Mouse (Mus musculus) CH12.LX (cell line): ENCODE data around the gene Nkiras1. TPM values are rescaled to one million over a fixed set of nuclear protein-coding genes. Genes with fewer than 3 reads are reported as not detected.
"Not testable (repeated sequence)": the region's sequence is repeated elsewhere in the genome, so short reads cannot be mapped to it uniquely, and the experiment has no call there.

Source experiments
- DNase-seq: peaks from one replicate; pipeline ENCODE4 v3.0.0-alpha.2; 2013; ENCODE audit errors: extremely low read depth
- H3K27ac ChIP-seq: 2 replicates; pipeline ENCODE4 v1.5.1; 2012; ENCODE audit warnings: low read depth, mild to moderate bottlenecking, control low read depth, moderate library complexity; ENCODE audit not compliant: insufficient read depth
- H3K27me3 ChIP-seq: replicated peaks from 2 replicates; pipeline ENCODE3; 2012; ENCODE audit warnings: inconsistent platforms
- H3K36me3 ChIP-seq, 2 experiments: replicated peaks in 1 of 2; 2 replicates each; pipeline versions ENCODE3 to v1.6.1; 2012; ENCODE audit warnings: inconsistent platforms in 1 of 2, low read length in 1 of 2, mild to moderate bottlenecking in 1 of 2, mixed read lengths in 1 of 2, moderate library complexity in 1 of 2; ENCODE audit not compliant: control insufficient read depth in 1 of 2, insufficient read depth in 1 of 2
- H3K4me1 ChIP-seq, 2 experiments: 2 replicates each; pipeline ENCODE4 v1.6.1; 2012; ENCODE audit warnings: inconsistent platforms in 1 of 2, moderate library complexity in 1 of 2; ENCODE audit not compliant: insufficient read depth in 2 of 2, control insufficient read depth in 1 of 2
- H3K4me2 ChIP-seq: 2 replicates; pipeline ENCODE4 v1.6.1; 2012; ENCODE audit warnings: low read depth, mild to moderate bottlenecking, control low read depth; ENCODE audit not compliant: poor library complexity, insufficient read depth, severe bottlenecking
- H3K4me3 ChIP-seq, 3 experiments: fragments of 150-350 bp in 1 of 3; sonication (generic) in 1 of 3; replicated peaks in 1 of 3; 2 replicates each; pipeline versions ENCODE3 to v1.5.1; 2011 to 2012; ENCODE audit warnings: low read depth in 2 of 3, low read length in 2 of 3, mild to moderate bottlenecking in 2 of 3, moderate library complexity in 2 of 3, control low read depth in 1 of 3, improper control_type of control experiment in 1 of 3, inconsistent platforms in 1 of 3, mixed read lengths in 1 of 3; ENCODE audit not compliant: poor library complexity in 1 of 3
- H3K79me2 ChIP-seq: replicated peaks from 2 replicates; pipeline ENCODE4 v1.6.1; 2012; ENCODE audit warnings: mild to moderate bottlenecking, moderate library complexity; ENCODE audit not compliant: control insufficient read depth, poor library complexity, insufficient read depth, severe bottlenecking; ENCODE audit errors: extremely low read depth
- H3K9ac ChIP-seq: 2 replicates; pipeline ENCODE4 v1.6.1; 2012; ENCODE audit warnings: low read depth, mild to moderate bottlenecking, control low read depth, moderate library complexity; ENCODE audit not compliant: insufficient read depth
- H3K9me3 ChIP-seq: replicated peaks from 2 replicates; pipeline ENCODE3; 2012; ENCODE audit warnings: low read length, inconsistent platforms, mixed read lengths
- BHLHE40 ChIP-seq: IDR thresholded peaks from 2 replicates; pipeline ENCODE4 v1.6.1; 2011; ENCODE audit warnings: mild to moderate bottlenecking, low read depth, low read length, improper control_type of control experiment
- ETS1 ChIP-seq: conservative IDR thresholded peaks from 2 replicates; pipeline ENCODE4 v1.6.1; 2012; ENCODE audit warnings: low read depth, mild to moderate bottlenecking, inconsistent platforms, low read length, improper control_type of control experiment, moderate library complexity
- HCFC1 ChIP-seq: IDR thresholded peaks from 2 replicates; pipeline ENCODE4 v1.6.1; 2012; ENCODE audit warnings: low read depth, mild to moderate bottlenecking, inconsistent platforms, low read length, improper control_type of control experiment
- MAX ChIP-seq: IDR thresholded peaks from 2 replicates; pipeline ENCODE4 v1.6.1; 2011; ENCODE audit warnings: low read length, improper control_type of control experiment
- MAZ ChIP-seq: IDR thresholded peaks from 2 replicates; pipeline ENCODE4 v1.6.1; 2012; ENCODE audit warnings: low read depth, mild to moderate bottlenecking, inconsistent platforms, low read length, improper control_type of control experiment, moderate library complexity
- NELFE ChIP-seq: IDR thresholded peaks from 2 replicates; pipeline ENCODE4 v1.6.1; 2011; ENCODE audit warnings: low read depth, low read length, improper control_type of control experiment
- NRF1 ChIP-seq: IDR thresholded peaks from 2 replicates; pipeline ENCODE4 v1.6.1; 2014; ENCODE audit warnings: low read depth, mild to moderate bottlenecking, inconsistent platforms, low read length, improper control_type of control experiment, moderate library complexity
- PAX5 ChIP-seq: IDR thresholded peaks from 2 replicates; pipeline ENCODE4 v1.6.1; 2012; ENCODE audit warnings: low read length, inconsistent platforms, mixed read lengths
- POLR2AphosphoS2 ChIP-seq: IDR thresholded peaks from 2 replicates; pipeline ENCODE4 v1.6.1; 2011; ENCODE audit warnings: low read depth, low read length, improper control_type of control experiment
- RAD21 ChIP-seq: IDR thresholded peaks from 2 replicates; pipeline ENCODE4 v1.6.1; 2011; ENCODE audit warnings: low read depth, mild to moderate bottlenecking, low read length, improper control_type of control experiment, moderate library complexity
- TCF12 ChIP-seq: IDR thresholded peaks from 2 replicates; pipeline ENCODE4 v1.6.1; 2014; ENCODE audit warnings: low read depth, mild to moderate bottlenecking, inconsistent platforms, low read length, improper control_type of control experiment
- UBTF ChIP-seq: IDR thresholded peaks from 2 replicates; pipeline ENCODE4 v1.6.1; 2012; ENCODE audit warnings: low read depth, mild to moderate bottlenecking, inconsistent platforms, low read length, improper control_type of control experiment, moderate library complexity
- USF2 ChIP-seq: conservative IDR thresholded peaks from 2 replicates; pipeline ENCODE4 v1.6.1; 2011; ENCODE audit warnings: low read depth, low read length, improper control_type of control experiment
- ZKSCAN1 ChIP-seq: IDR thresholded peaks from 2 replicates; pipeline ENCODE4 v1.6.1; 2012; ENCODE audit warnings: low read depth, inconsistent platforms, low read length, improper control_type of control experiment, borderline replicate concordance
- dilution Hi-C: fragments of 300-500 bp; cut with MboI; formaldehyde crosslinking; loops from 2 replicates; pipeline ENCODE4 v1.14.3; 2020; ENCODE audit warnings: low sequenced_read_pairs; ENCODE audit not compliant: extremely low pct_unique_long_range_greater_than_20kb, extremely low pct_ligation_motif_present
- in situ Hi-C: fragments of 300-500 bp; cut with MboI; formaldehyde crosslinking; loops from 3 replicates; pipeline ENCODE4 v1.14.3; 2019; ENCODE audit warnings: low sequenced_read_pairs, low pct_ligation_motif_present, low pct_unique_long_range_greater_than_20kb, mixed read lengths
- polyA plus RNA-seq: library from polyadenylated mRNA; unstranded; fragments of >175 nt; gene quantifications from 2 replicates; pipeline ENCODE4 v1.2.1, GENCODE M21; 2012; ENCODE audit warnings: low read depth; ENCODE audit not compliant: insufficient read length
- total RNA-seq, 2 experiments: library from RNA; depleted of rRNA; stranded (reverse); fragments of 300-350 nt in 1 of 2; fragments of >200 nt in 1 of 2; gene quantifications; 2 replicates each; pipeline ENCODE4 v1.2.3; 2012 to 2014

Nkiras1 gene
- total and polyA plus RNA-seq, 3 experiments = 5.5 to 9.8 (median 9.2) TPM

- H3K27me3 ChIP-seq, H3K79me2 ChIP-seq, H3K4me3 ChIP-seq, H3K4me2 ChIP-seq, H3K27ac ChIP-seq, dilution Hi-C loops, H3K36me3 ChIP-seq, DNase-seq, H3K9me3 ChIP-seq, in situ Hi-C loops, H3K9ac ChIP-seq: not testable (repeated sequence)
- peaks cover 0 to 30% of the 10 kb centered on the region in 2 experiments; a peak in 2 of 4 replicates for H3K4me1 ChIP-seq
Measured at GRCm38 (mm10) chr14:18231866-18232265, 39.1 kb upstream of the Nkiras1 start.

DNA sequence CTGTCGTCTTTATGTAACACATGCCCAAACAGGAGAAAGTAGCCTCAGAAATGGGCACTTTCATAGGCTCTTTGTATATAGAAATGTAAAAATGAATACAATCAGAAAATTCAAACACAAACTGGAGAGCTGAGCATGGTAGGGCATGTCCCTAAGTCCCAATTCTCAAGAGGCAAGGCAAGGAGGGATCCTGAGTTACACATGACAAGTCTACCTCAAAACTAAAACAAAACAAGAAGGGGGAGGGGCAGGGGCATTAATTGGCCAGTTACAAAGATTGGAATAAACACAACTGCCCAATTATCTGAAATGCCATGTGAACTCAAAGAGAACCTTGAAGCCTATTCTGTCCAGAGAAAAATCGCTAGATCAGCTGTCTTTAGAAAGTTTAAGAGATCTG, 37.9 kb upstream of the Nkiras1 start:
- H3K9ac ChIP-seq = no peak overlapping the region
- H3K27ac ChIP-seq = no peak overlapping the region
- in situ Hi-C loops (no loop called here), dilution Hi-C loops (no loop called here)
- H3K4me3 ChIP-seq = no peak overlapping the region
- no peak for DNase-seq
- no peaks in the 10 kb centered on the region for H3K79me2 ChIP-seq
- TF ChIP-seq TCF12 = no peak
- no peak for TF ChIP-seq RAD21
- TF ChIP-seq UBTF = no peak
- no peak for TF ChIP-seq MAX
- no peak for TF ChIP-seq NELFE
- TF ChIP-seq NRF1 = no peak
- TF ChIP-seq ZKSCAN1 = no peak
- no peak for TF ChIP-seq ETS1
- no peak for TF ChIP-seq HCFC1
- TF ChIP-seq MAZ = no peak
- no peak for TF ChIP-seq USF2
- TF ChIP-seq BHLHE40 = no peak
- no peak for TF ChIP-seq PAX5
- TF ChIP-seq POLR2AphosphoS2 = no peak
- H3K36me3 ChIP-seq = no peaks in the 10 kb centered on the region
- H3K4me1 ChIP-seq = peaks cover 0 to 37% of the 10 kb centered on the region in 2 experiments; a peak in 2 of 4 replicates
- no peak overlapping the region for H3K4me2 ChIP-seq
- no peaks in the 10 kb centered on the region for H3K27me3 ChIP-seq
- no peaks in the 10 kb centered on the region for H3K9me3 ChIP-seq
